In the genomic region with DNA sequence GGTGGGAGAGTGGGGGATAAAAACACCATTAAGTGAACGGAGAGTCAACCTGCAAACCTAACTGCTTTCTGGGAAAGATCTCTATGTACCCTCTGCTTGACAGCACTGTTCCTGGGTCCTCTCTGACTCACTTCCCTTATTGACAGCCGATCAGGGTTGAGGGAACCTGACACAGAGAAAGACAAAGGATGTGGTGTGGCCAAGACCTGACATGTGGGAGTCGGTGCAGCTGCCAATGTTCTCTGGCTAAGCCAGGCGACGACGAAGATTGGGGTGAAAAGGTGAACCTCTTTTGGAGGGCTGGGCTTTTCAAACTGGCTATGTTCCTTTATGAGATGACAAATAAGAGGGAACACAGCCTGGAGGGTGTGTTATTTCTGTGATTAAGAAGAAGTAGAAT, we compare ENCODE assay signal across 8 mouse cellular contexts.
DNase-seq lines count a peak whose midpoint lies in the region; ATAC-seq and TF ChIP-seq lines count a peak whose summit lies in the region.

No protein-coding gene starts in this region.

- DNase-seq in hindbrain, postnatal 0 days (ENCODE audit: low spot score) = peak; percentile 3
- no peak for DNase-seq in hindbrain, embryonic 14.5 days (ENCODE audit: low spot score)
- DNase-seq in MEL (ENCODE audit: low read depth, low spot score) = peak; percentile 4
- DNase-seq in heart, postnatal 25 days (ENCODE audit: low spot score) = peak; percentile 26
- DNase-seq in ovary, postnatal 14 days (ENCODE audit: low spot score) = peak; percentile 8
- no peak for DNase-seq in layer of hippocampus, adult 2 months (ENCODE audit: low spot score in 2 of 2)
- DNase-seq in yolk sac, embryonic 10.5 days (ENCODE audit: low spot score) = no peak
- no peak for DNase-seq in left cerebral cortex, adult 8-10 months (ENCODE audit: low spot score in 2 of 2)

- intact Hi-C loops in heart, postnatal 25 days (cut with DNase I) = no loop called here

- TF ChIP-seq RAD21 in MEL (IDR thresholded peaks at IDR 0.05; ENCODE audit: low read depth, low read length) = no peak

- no peaks in the 10 kb centered on the region for H3K9me3 ChIP-seq in hindbrain, postnatal 0 days (ENCODE audit: low read length)
- H3K9me3 ChIP-seq in hindbrain, embryonic 14.5 days (ENCODE audit: control insufficient read depth, low read length) = no peaks in the 10 kb centered on the region
- no peaks in the 10 kb centered on the region for H3K9me3 ChIP-seq in MEL (replicated peaks; ENCODE audit: insufficient read depth, low read length)

- H3K4me3 ChIP-seq in hindbrain, postnatal 0 days (ENCODE audit: low read length) = no peak overlapping the region
- H3K4me3 ChIP-seq in hindbrain, embryonic 14.5 days (replicated peaks; ENCODE audit: low read length) = no peak overlapping the region
- H3K4me3 ChIP-seq in MEL (ENCODE audit: control insufficient read depth in 1 of 2, insufficient read depth in 1 of 2, low read depth in 2 of 2, low read length in 2 of 2) = no peak overlapping the region
- H3K4me3 ChIP-seq in layer of hippocampus, adult 2 months = no peak overlapping the region

- H3K9ac ChIP-seq in hindbrain, postnatal 0 days (replicated peaks; ENCODE audit: low read length) = no peak overlapping the region
- H3K9ac ChIP-seq in hindbrain, embryonic 14.5 days = no peak overlapping the region
- H3K9ac ChIP-seq in MEL (ENCODE audit: control insufficient read depth, low read depth, low read length, poor library complexity, severe bottlenecking) = no peak overlapping the region

- WGBS in hindbrain, postnatal 0 days = 33% methylated on average over 6 of the region's 6 CpGs
- 43% methylated on average over 6 of the region's 6 CpGs for WGBS in hindbrain, embryonic 14.5 days

- TF ChIP-seq POLR2A in MEL (IDR thresholded peaks at IDR 0.05; ENCODE audit: control insufficient read depth in 1 of 2, insufficient read depth in 1 of 2, low read depth in 1 of 2, low read length in 2 of 2, poor library complexity in 1 of 2) = no peak

- no peak for ATAC-seq in hindbrain, postnatal 0 days
- no peak for ATAC-seq in hindbrain, embryonic 14.5 days (ENCODE audit: low FRiP score)

- no peak overlapping the region for H3K4me2 ChIP-seq in hindbrain, postnatal 0 days (ENCODE audit: low read depth, low read length)
- no peak overlapping the region for H3K4me2 ChIP-seq in hindbrain, embryonic 14.5 days (replicated peaks)

- no peaks in the 10 kb centered on the region for H3K4me1 ChIP-seq in hindbrain, postnatal 0 days (ENCODE audit: insufficient read depth, low read length)
- H3K4me1 ChIP-seq in hindbrain, embryonic 14.5 days (replicated peaks; ENCODE audit: control insufficient read depth, insufficient read depth, low read length) = no peaks in the 10 kb centered on the region
- no peaks in the 10 kb centered on the region for H3K4me1 ChIP-seq in MEL (ENCODE audit: control insufficient read depth in 1 of 2, insufficient read depth in 2 of 2, low read length in 2 of 2)

- no peak overlapping the region for H3K27ac ChIP-seq in hindbrain, postnatal 0 days
- no peak overlapping the region for H3K27ac ChIP-seq in hindbrain, embryonic 14.5 days
- no peak overlapping the region for H3K27ac ChIP-seq in MEL (ENCODE audit: control insufficient read depth, low read depth, low read length)
- no peak overlapping the region for H3K27ac ChIP-seq in layer of hippocampus, adult 2 months

- no peak for TF ChIP-seq CTCF in hindbrain, postnatal 0 days (IDR thresholded peaks at IDR 0.05; ENCODE audit: low read depth)
- no peak for TF ChIP-seq CTCF in MEL (IDR thresholded peaks at IDR 0.05 in 2 of 3, conservative IDR thresholded peaks at IDR 0.05 in 1 of 3; ENCODE audit: control insufficient read depth in 1 of 3, insufficient read depth in 1 of 3, low read depth in 2 of 3, low read length in 3 of 3, poor library complexity in 1 of 3, severe bottlenecking in 1 of 3)
- TF ChIP-seq CTCF in layer of hippocampus, adult 2 months (conservative IDR thresholded peaks at IDR 0.05) = no peak

- TF ChIP-seq EP300 in MEL (IDR thresholded peaks at IDR 0.05; ENCODE audit: low read depth in 1 of 2, low read length in 2 of 2) = no peak

- no peaks in the 10 kb centered on the region for H3K36me3 ChIP-seq in hindbrain, postnatal 0 days (ENCODE audit: insufficient read depth, low read length)
- H3K36me3 ChIP-seq in hindbrain, embryonic 14.5 days (replicated peaks; ENCODE audit: control insufficient read depth, insufficient read depth) = no peaks in the 10 kb centered on the region
- no peaks in the 10 kb centered on the region for H3K36me3 ChIP-seq in MEL (ENCODE audit: control insufficient read depth in 1 of 2, insufficient read depth in 2 of 2, low read length in 2 of 2)

- H3K79me2 ChIP-seq in MEL (ENCODE audit: control insufficient read depth, insufficient read depth, low read length, poor library complexity) = no peaks in the 10 kb centered on the region

- no peaks in the 10 kb centered on the region for H3K27me3 ChIP-seq in hindbrain, postnatal 0 days (ENCODE audit: insufficient read depth, low read length)
- H3K27me3 ChIP-seq in hindbrain, embryonic 14.5 days (ENCODE audit: control insufficient read depth, insufficient read depth, low read length) = no peaks in the 10 kb centered on the region
- H3K27me3 ChIP-seq in MEL (ENCODE audit: control insufficient read depth in 1 of 2, insufficient read depth in 2 of 2, low read length in 2 of 2) = no peaks in the 10 kb centered on the region; a peak in 1 of 4 replicates

TF ChIP-seq in MEL, 35 proteins besides CTCF, POLR2A, EP300 and RAD21:
- TF ChIP-seq CHD2 (IDR thresholded peaks at IDR 0.05; ENCODE audit: low read length) = no peak
- no peak for TF ChIP-seq SMC3 (IDR thresholded peaks at IDR 0.05; ENCODE audit: low read depth, low read length)
- TF ChIP-seq ZMIZ1 (IDR thresholded peaks at IDR 0.05; ENCODE audit: low read depth, low read length) = no peak
- no peak for TF ChIP-seq MEF2A (IDR thresholded peaks at IDR 0.05; ENCODE audit: extremely low read depth, insufficient replicate concordance, low read depth, low read length, poor library complexity, severe bottlenecking)
- no peak for TF ChIP-seq E2F4 (IDR thresholded peaks at IDR 0.05; ENCODE audit: borderline replicate concordance, low read depth, low read length)
- no peak for TF ChIP-seq NRF1 (IDR thresholded peaks at IDR 0.05; ENCODE audit: insufficient read depth, low read depth, low read length, poor library complexity, severe bottlenecking)
- no peak for TF ChIP-seq USF2 (IDR thresholded peaks at IDR 0.05; ENCODE audit: borderline replicate concordance in 1 of 2, insufficient read depth in 1 of 2, low read depth in 1 of 2, low read length in 2 of 2)
- TF ChIP-seq SIN3A (IDR thresholded peaks at IDR 0.05; ENCODE audit: low read length) = no peak
- no peak for TF ChIP-seq MXI1 (IDR thresholded peaks at IDR 0.05; ENCODE audit: low read depth, low read length)
- no peak for TF ChIP-seq HCFC1 (IDR thresholded peaks at IDR 0.05; ENCODE audit: low read depth, low read length)
- TF ChIP-seq POLR2AphosphoS2 (IDR thresholded peaks at IDR 0.05; ENCODE audit: low read length) = no peak
- TF ChIP-seq ZNF384 (IDR thresholded peaks at IDR 0.05; ENCODE audit: low read depth, low read length) = no peak
- no peak for TF ChIP-seq KAT2A (conservative IDR thresholded peaks at IDR 0.05; ENCODE audit: low read depth, low read length)
- no peak for TF ChIP-seq GATA1 (IDR thresholded peaks at IDR 0.05; ENCODE audit: low read depth, low read length)
- no peak for TF ChIP-seq MAX (IDR thresholded peaks at IDR 0.05; ENCODE audit: low read length)

Comparison
In these comparisons a context has a peak if more than half of its experiments do, and no peak if none do; other contexts are left out.
1. DNase-seq: peak in hindbrain, postnatal 0 days (single experiment), MEL (single experiment), heart, postnatal 25 days (single experiment) and ovary, postnatal 14 days (single experiment); none in hindbrain, embryonic 14.5 days (single experiment), layer of hippocampus, adult 2 months (0 of 2), yolk sac, embryonic 10.5 days (single experiment) and left cerebral cortex, adult 8-10 months (0 of 2).